In genomic region chr17:34555483-34555882, GRCm38 (mm10) we compare ENCODE assay signal across 9 mouse cellular contexts. TPM values are rescaled to one million over a fixed set of nuclear protein-coding genes. Genes with fewer than 3 reads are reported as not detected.
DNase-seq lines count a peak whose midpoint lies in the region; ATAC-seq and TF ChIP-seq lines count a peak whose summit lies in the region.
"Had no signal": no experiment of that assay in that cellular context is flagged by ENCODE, and none has a peak within 500 bp of the region (broad histone marks: within the 10 kb centered on the region; RNA-seq: fewer than 3 reads in every experiment).

No protein-coding gene starts in this region.

- no peak for ATAC-seq in forebrain, embryonic 16.5 days
- peak; percentile 80 for ATAC-seq in common myeloid progenitor, adult 5-6 weeks (replicated peaks; ENCODE audit: low read depth, poor library complexity, severe bottlenecking)
- peak; percentile 28; the same call in 1 of the 2 replicates for ATAC-seq in lung, embryonic 14.5 days (ENCODE audit: insufficient read depth)

- no peaks in the 10 kb centered on the region for H3K4me1 ChIP-seq in forebrain, embryonic 10.5 days
- H3K4me1 ChIP-seq in forebrain, embryonic 16.5 days (replicated peaks; ENCODE audit: control insufficient read depth, insufficient read depth, low read length): no peaks in the 10 kb centered on the region
- no peaks in the 10 kb centered on the region for H3K4me1 ChIP-seq in lung, embryonic 14.5 days (ENCODE audit: insufficient read depth)

- 28% methylated on average over 5 of the region's 5 CpGs for WGBS in forebrain, embryonic 10.5 days
- 29% methylated on average over 5 of the region's 5 CpGs for WGBS in forebrain, embryonic 16.5 days
- 13% methylated on average over 5 of the region's 5 CpGs for WGBS in lung, embryonic 14.5 days

- DNase-seq in forebrain, embryonic 10.5 days (ENCODE audit: extremely low spot score, low spot score): peak; percentile 64
- DNase-seq in adrenal gland, adult (ENCODE audit: inconsistent age in 2 of 2, low spot score in 1 of 2): peak; percentile 78 to 94
- DNase-seq in heart, adult 18-20 months: peak; percentile 80 to 91
- DNase-seq in kidney, postnatal 36 days: peak; percentile 83 to 93
- DNase-seq in lung, embryonic 14.5 days: peak; percentile 86
- peak; percentile 32 for DNase-seq in right cerebral cortex, postnatal 25 days

- no peaks in the 10 kb centered on the region for H3K9me3 ChIP-seq in forebrain, embryonic 10.5 days
- H3K9me3 ChIP-seq in forebrain, embryonic 16.5 days (ENCODE audit: control insufficient read depth, low read length): no peaks in the 10 kb centered on the region
- no peaks in the 10 kb centered on the region for H3K9me3 ChIP-seq in lung, embryonic 14.5 days (ENCODE audit: low read depth, low read length)
- H3K9me3 ChIP-seq: megakaryocyte, embryonic 14.5 days had no signal

- peak; percentile 95 for TF ChIP-seq CTCF in lung, embryonic 14.5 days (IDR thresholded peaks at IDR 0.05; ENCODE audit: low read depth)

- H3K27me3 ChIP-seq in forebrain, embryonic 10.5 days (ENCODE audit: poor library complexity, severe bottlenecking): no peaks in the 10 kb centered on the region
- H3K27me3 ChIP-seq in forebrain, embryonic 16.5 days (replicated peaks; ENCODE audit: control insufficient read depth, insufficient read depth, low read length): no peaks in the 10 kb centered on the region
- no peaks in the 10 kb centered on the region for H3K27me3 ChIP-seq in lung, embryonic 14.5 days (ENCODE audit: insufficient read depth, low read length)

- no peak overlapping the region for H3K4me2 ChIP-seq in forebrain, embryonic 16.5 days (ENCODE audit: low read length)
- H3K4me2 ChIP-seq in lung, embryonic 14.5 days: no peak overlapping the region

- no peak overlapping the region for H3K4me3 ChIP-seq in forebrain, embryonic 10.5 days
- H3K4me3 ChIP-seq in forebrain, embryonic 16.5 days (replicated peaks; ENCODE audit: low read length): no peak overlapping the region
- H3K4me3 ChIP-seq in lung, embryonic 14.5 days (ENCODE audit: low read depth, low read length): no peak overlapping the region
- H3K4me3 ChIP-seq: megakaryocyte, embryonic 14.5 days had no signal

- no peak overlapping the region for H3K9ac ChIP-seq in forebrain, embryonic 16.5 days (replicated peaks; ENCODE audit: low read depth, low read length)
- no peak overlapping the region for H3K9ac ChIP-seq in lung, embryonic 14.5 days

- no peak overlapping the region for H3K27ac ChIP-seq in forebrain, embryonic 10.5 days
- no peak overlapping the region for H3K27ac ChIP-seq in forebrain, embryonic 16.5 days (ENCODE audit: low read length)
- H3K27ac ChIP-seq in lung, embryonic 14.5 days (ENCODE audit: low read depth): no peak overlapping the region

- H3K36me3 ChIP-seq in forebrain, embryonic 10.5 days (replicated peaks): no peaks in the 10 kb centered on the region
- no peaks in the 10 kb centered on the region for H3K36me3 ChIP-seq in forebrain, embryonic 16.5 days (ENCODE audit: control insufficient read depth, insufficient read depth)
- no peaks in the 10 kb centered on the region for H3K36me3 ChIP-seq in lung, embryonic 14.5 days (ENCODE audit: insufficient read depth)

RNA-seq across cellular contexts. Expression of gene Notch4, which starts 8.6 kb away (rescaled TPM):
- polyA plus RNA-seq in forebrain, embryonic 10.5 days (2016; fragmentation: Nextera tagmentation; extraction: Ambion mirVana): 6.1 and 7.0 TPM in 2 replicates
- polyA plus RNA-seq in forebrain, embryonic 16.5 days (2015; fragmentation: Nextera tagmentation; extraction: Ambion mirVana): 4.1 and 5.6 TPM in 2 replicates
- total RNA-seq in common myeloid progenitor, adult 5-6 weeks (2017): 1.5 TPM in 1 of 2 replicates, not detected in the other
- 10 to 100 TPM; 33.8 to 40.6 TPM for total RNA-seq in heart, adult 18-20 months (2021)
- polyA plus RNA-seq in lung, embryonic 14.5 days (2014; fragmentation: Nextera tagmentation; extraction: Ambion mirVana): 8.5 and 9.0 TPM in 2 replicates

RNA-seq across cellular contexts. Expression of gene Gpsm3, which starts 34.1 kb away (rescaled TPM):
- 5.9 and 6.5 TPM in 2 replicates for polyA plus RNA-seq in forebrain, embryonic 10.5 days (2016; fragmentation: Nextera tagmentation; extraction: Ambion mirVana)
- 2.8 and 3.0 TPM in 2 replicates for polyA plus RNA-seq in forebrain, embryonic 16.5 days (2015; fragmentation: Nextera tagmentation; extraction: Ambion mirVana)
- 11.3 and 22.4 TPM in 2 replicates for total RNA-seq in common myeloid progenitor, adult 5-6 weeks (2017)
- 1 to 10 TPM; 4.1 to 5.9 TPM for total RNA-seq in heart, adult 18-20 months (2021)
- polyA plus RNA-seq in lung, embryonic 14.5 days (2014; fragmentation: Nextera tagmentation; extraction: Ambion mirVana): 13.6 and 14.5 TPM in 2 replicates

RNA-seq across cellular contexts. Expression of gene Pbx2, which starts 35.6 kb away (rescaled TPM):
- polyA plus RNA-seq in forebrain, embryonic 10.5 days (2016; fragmentation: Nextera tagmentation; extraction: Ambion mirVana): 15.6 and 15.7 TPM in 2 replicates
- polyA plus RNA-seq in forebrain, embryonic 16.5 days (2015; fragmentation: Nextera tagmentation; extraction: Ambion mirVana): 5.3 and 7.6 TPM in 2 replicates
- total RNA-seq in common myeloid progenitor, adult 5-6 weeks (2017): 22.5 and 29.4 TPM in 2 replicates
- 10 to 100 TPM; 13.6 to 17.4 TPM for total RNA-seq in heart, adult 18-20 months (2021)
- polyA plus RNA-seq in lung, embryonic 14.5 days (2014; fragmentation: Nextera tagmentation; extraction: Ambion mirVana): 10.1 and 10.4 TPM in 2 replicates

RNA-seq across cellular contexts. Expression of gene Btnl6, which starts 38.3 kb away (rescaled TPM):
- not detected in 2 replicates for polyA plus RNA-seq in forebrain, embryonic 10.5 days (2016; fragmentation: Nextera tagmentation; extraction: Ambion mirVana)
- not detected in 2 replicates for polyA plus RNA-seq in forebrain, embryonic 16.5 days (2015; fragmentation: Nextera tagmentation; extraction: Ambion mirVana)
- total RNA-seq in common myeloid progenitor, adult 5-6 weeks (2017): not detected in 2 replicates
- total RNA-seq in heart, adult 18-20 months (2021): not detected
- not detected in 2 replicates for polyA plus RNA-seq in lung, embryonic 14.5 days (2014; fragmentation: Nextera tagmentation; extraction: Ambion mirVana)

RNA-seq across cellular contexts. Expression of gene Ager, which starts 42.2 kb away (rescaled TPM):
- polyA plus RNA-seq in forebrain, embryonic 10.5 days (2016; fragmentation: Nextera tagmentation; extraction: Ambion mirVana): 2.3 TPM in 2 replicates
- 1.5 and 1.6 TPM in 2 replicates for polyA plus RNA-seq in forebrain, embryonic 16.5 days (2015; fragmentation: Nextera tagmentation; extraction: Ambion mirVana)
- 0.73 and 1.4 TPM in 2 replicates for total RNA-seq in common myeloid progenitor, adult 5-6 weeks (2017)
- total RNA-seq in heart, adult 18-20 months (2021): under 1 TPM in 1 of 2 experiments, not detected in 1; 0.23 TPM
- 64.7 and 74.6 TPM in 2 replicates for polyA plus RNA-seq in lung, embryonic 14.5 days (2014; fragmentation: Nextera tagmentation; extraction: Ambion mirVana)

Comparison
In these comparisons a context has a peak if more than half of its experiments do, and no peak if none do; other contexts are left out.
1. DNase-seq: peak in every context shown above with its lines; median percentile 88 in kidney, postnatal 36 days; 86 in adrenal gland, adult; 86 in lung, embryonic 14.5 days; 86 in heart, adult 18-20 months; 64 in forebrain, embryonic 10.5 days; 32 in right cerebral cortex, postnatal 25 days.